Mouse (Mus musculus) lung, adult 2 months (tissue): ENCODE results near the gene Lipk.

Experiments
- CTCF ChIP-seq: fragments of 200-500 bp; IDR thresholded peaks from 2 replicates; pipeline ENCODE4 v1.5.1; 2011; ENCODE audit warnings: mild to moderate bottlenecking, low read length, control low read depth; ENCODE audit not compliant: insufficient read depth
- POLR2A ChIP-seq: fragments of 200-500 bp; IDR thresholded peaks from 2 replicates; pipeline ENCODE4 v1.6.1; 2011; ENCODE audit warnings: low read depth, mild to moderate bottlenecking, control low read depth, low read length, borderline replicate concordance; ENCODE audit errors: extremely low read depth

DNA sequence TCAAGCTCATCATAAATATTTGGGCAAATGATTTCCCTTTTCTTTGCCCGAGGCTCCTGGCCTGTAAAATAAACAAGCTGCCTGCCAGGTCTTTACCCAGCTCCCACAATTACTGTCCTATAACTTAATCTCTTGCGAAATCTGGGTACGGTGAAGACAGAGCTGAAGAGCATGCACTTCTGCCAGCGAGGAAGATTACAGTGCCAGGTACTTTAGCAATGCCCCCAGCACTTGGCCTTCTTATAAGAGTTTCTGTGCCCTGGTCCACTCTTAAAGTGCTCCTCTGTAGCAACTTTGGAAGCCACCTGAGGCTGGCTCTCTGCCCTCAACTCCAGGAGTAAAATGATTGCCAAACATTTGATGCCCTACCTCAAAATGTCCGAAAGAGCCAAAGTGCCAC is 87.3 kb downstream of the Lipk start:
- TF ChIP-seq CTCF (no peak), POLR2A (no peak)
